ENCODE assay signal across 24 mouse cellular contexts in genomic region chr16:37616104-37616503, GRCm38 (mm10). TPM values are rescaled to one million over a fixed set of nuclear protein-coding genes. Genes with fewer than 3 reads are reported as not detected.
DNase-seq lines count a peak whose midpoint lies in the region; ATAC-seq and TF ChIP-seq lines count a peak whose summit lies in the region.
"Had no signal": no experiment of that assay in that cellular context is flagged by ENCODE, and none has a peak within 500 bp of the region (broad histone marks: within the 10 kb centered on the region; RNA-seq: fewer than 3 reads in every experiment).

No protein-coding gene starts in this region.

- H3K27ac ChIP-seq in forebrain, postnatal 0 days (ENCODE audit: low read depth, low read length): no peak overlapping the region
- no peak overlapping the region for H3K27ac ChIP-seq in forebrain, embryonic 10.5 days
- H3K27ac ChIP-seq in left cerebral cortex, adult 2 months: peak overlapping the region; percentile 84
- no peak overlapping the region for H3K27ac ChIP-seq in CH12.LX (ENCODE audit: insufficient read depth, low read depth)
- no peak overlapping the region for H3K27ac ChIP-seq in limb, embryonic 15.5 days
- H3K27ac ChIP-seq: embryonic facial prominence, embryonic 12.5 days; forebrain, embryonic 12.5 days; heart, embryonic 15.5 days; hindbrain, embryonic 13.5 days; hindbrain, postnatal 0 days had no signal

- DNase-seq in forebrain, postnatal 0 days: no peak
- no peak for DNase-seq in forebrain, embryonic 10.5 days (ENCODE audit: extremely low spot score, low spot score)
- DNase-seq in left cerebral cortex, adult 2 months (ENCODE audit: extremely low spot score in 1 of 2, low spot score in 2 of 2): no peak
- DNase-seq in left cerebral cortex, adult 11 months (ENCODE audit: low spot score): no peak
- no peak for DNase-seq in CH12.LX (ENCODE audit: extremely low read depth)
- DNase-seq in cerebellum, adult 11 months: no peak
- DNase-seq: adrenal gland, postnatal 10 days; B cell, adult 2 months; cerebellum, postnatal 10 days; embryo, embryonic 11 days; gastrocnemius, postnatal 36 days; heart, adult 18-20 months; heart, postnatal 14 days had no signal

- no peak for TF ChIP-seq RAD21 in CH12.LX (IDR thresholded peaks at IDR 0.05; ENCODE audit: low read depth, low read length)

- H3K36me3 ChIP-seq in forebrain, postnatal 0 days (ENCODE audit: insufficient read depth): no peaks in the 10 kb centered on the region
- no peaks in the 10 kb centered on the region for H3K36me3 ChIP-seq in forebrain, embryonic 10.5 days (replicated peaks)
- no peaks in the 10 kb centered on the region for H3K36me3 ChIP-seq in CH12.LX (replicated peaks in 1 of 2; ENCODE audit: control insufficient read depth in 1 of 2, insufficient read depth in 1 of 2, low read length in 1 of 2)
- no peaks in the 10 kb centered on the region for H3K36me3 ChIP-seq in limb, embryonic 15.5 days
- H3K36me3 ChIP-seq: embryonic facial prominence, embryonic 12.5 days; forebrain, embryonic 12.5 days; heart, embryonic 15.5 days; hindbrain, embryonic 13.5 days had no signal

- H3K4me3 ChIP-seq in forebrain, postnatal 0 days (ENCODE audit: low read depth, low read length): no peak overlapping the region
- H3K4me3 ChIP-seq in forebrain, embryonic 10.5 days: no peak overlapping the region
- H3K4me3 ChIP-seq in left cerebral cortex, adult 2 months: no peak overlapping the region
- no peak overlapping the region for H3K4me3 ChIP-seq in CH12.LX (replicated peaks in 1 of 3; ENCODE audit: low read depth in 2 of 3, low read length in 2 of 3, poor library complexity in 1 of 3)
- no peak overlapping the region for H3K4me3 ChIP-seq in limb, embryonic 15.5 days
- H3K4me3 ChIP-seq: embryonic facial prominence, embryonic 12.5 days; forebrain, embryonic 12.5 days; heart, embryonic 15.5 days; hindbrain, embryonic 13.5 days had no signal

- 0 out of 2 replicates have a peak overlapping the region, but pooled peaks have one; percentile 2 for H3K9ac ChIP-seq in forebrain, postnatal 0 days
- H3K9ac ChIP-seq in CH12.LX (ENCODE audit: insufficient read depth, low read depth): 0 out of 2 replicates have a peak overlapping the region, but pooled peaks have one; percentile 25
- H3K9ac ChIP-seq in limb, embryonic 15.5 days: no peak overlapping the region
- H3K9ac ChIP-seq: embryonic facial prominence, embryonic 12.5 days; forebrain, embryonic 12.5 days; heart, embryonic 15.5 days; hindbrain, embryonic 13.5 days had no signal

- no peak for ATAC-seq in forebrain, postnatal 0 days
- no peak for ATAC-seq in limb, embryonic 15.5 days (ENCODE audit: insufficient number of reproducible peaks, low FRiP score, low TSS enrichment, low read depth)
- ATAC-seq: CD4-positive, CD25-positive, alpha-beta regulatory T cell, adult 4 months; forebrain, embryonic 16.5 days; hindbrain, postnatal 0 days had no signal

- no peaks in the 10 kb centered on the region for H3K27me3 ChIP-seq in forebrain, postnatal 0 days (ENCODE audit: insufficient read depth, low read length)
- H3K27me3 ChIP-seq in forebrain, embryonic 10.5 days (ENCODE audit: poor library complexity, severe bottlenecking): no peaks in the 10 kb centered on the region
- no peaks in the 10 kb centered on the region for H3K27me3 ChIP-seq in CH12.LX (replicated peaks)
- H3K27me3 ChIP-seq in limb, embryonic 15.5 days: no peaks in the 10 kb centered on the region
- H3K27me3 ChIP-seq: embryonic facial prominence, embryonic 12.5 days; forebrain, embryonic 12.5 days; heart, embryonic 15.5 days; hindbrain, embryonic 13.5 days had no signal

- intact Hi-C loops in left cerebral cortex, adult 2 months (cut with DNase I): loop anchor here (2.0 kb wide), 1 partner anchor 67 kb away; no protein-coding TSS in a partner anchor

- no peaks in the 10 kb centered on the region for H3K9me3 ChIP-seq in forebrain, postnatal 0 days (ENCODE audit: low read length)
- H3K9me3 ChIP-seq in forebrain, embryonic 10.5 days: no peaks in the 10 kb centered on the region
- H3K9me3 ChIP-seq in CH12.LX (replicated peaks; ENCODE audit: low read length): no peaks in the 10 kb centered on the region
- no peaks in the 10 kb centered on the region for H3K9me3 ChIP-seq in limb, embryonic 15.5 days
- H3K9me3 ChIP-seq: embryonic facial prominence, embryonic 12.5 days; forebrain, embryonic 12.5 days; heart, embryonic 15.5 days; hindbrain, embryonic 13.5 days had no signal

- no peak overlapping the region for H3K4me2 ChIP-seq in forebrain, postnatal 0 days (ENCODE audit: low read depth)
- H3K4me2 ChIP-seq in CH12.LX (ENCODE audit: insufficient read depth, low read depth, poor library complexity, severe bottlenecking): peak overlapping the region; percentile 29; the same call in 1 of the 2 replicates
- H3K4me2 ChIP-seq in limb, embryonic 15.5 days: 0 out of 2 replicates have a peak overlapping the region, but pooled peaks have one; percentile 0
- H3K4me2 ChIP-seq: embryonic facial prominence, embryonic 12.5 days; forebrain, embryonic 12.5 days; heart, embryonic 11.5 days; heart, embryonic 15.5 days; hindbrain, embryonic 13.5 days had no signal

- H3K79me2 ChIP-seq in CH12.LX (replicated peaks; ENCODE audit: control insufficient read depth, extremely low read depth, insufficient read depth, poor library complexity, severe bottlenecking): no peaks in the 10 kb centered on the region

- no peak for TF ChIP-seq POLR2A in CH12.LX (IDR thresholded peaks at IDR 0.05; ENCODE audit: low read depth, low read length)

- in situ Hi-C loops in CH12.LX (cut with MboI; ENCODE audit: low pct_ligation_motif_present, low pct_unique_long_range_greater_than_20kb, low sequenced_read_pairs): no loop called here

- TF ChIP-seq EP300 in CH12.LX (IDR thresholded peaks at IDR 0.05; ENCODE audit: low read length): no peak

- TF ChIP-seq CTCF in forebrain, postnatal 0 days (IDR thresholded peaks at IDR 0.05; ENCODE audit: low read depth): no peak
- TF ChIP-seq CTCF in left cerebral cortex, adult 2 months (IDR thresholded peaks at IDR 0.05): no peak
- TF ChIP-seq CTCF in CH12.LX (conservative IDR thresholded peaks at IDR 0.05 in 1 of 2, IDR thresholded peaks at IDR 0.05 in 1 of 2; ENCODE audit: low read depth in 2 of 2, low read length in 2 of 2): no peak

- WGBS in forebrain, postnatal 0 days: 70% methylated on average over 8 of the region's 8 CpGs
- WGBS in forebrain, embryonic 10.5 days: 87% methylated on average over 8 of the region's 8 CpGs
- WGBS in limb, embryonic 15.5 days: 40% methylated on average over 8 of the region's 8 CpGs

- no peaks in the 10 kb centered on the region for H3K4me1 ChIP-seq in forebrain, postnatal 0 days (ENCODE audit: insufficient read depth)
- H3K4me1 ChIP-seq in forebrain, embryonic 10.5 days: peaks cover 5% of the 10 kb centered on the region
- H3K4me1 ChIP-seq in CH12.LX (ENCODE audit: control insufficient read depth in 1 of 2, insufficient read depth in 2 of 2): peaks cover 6 to 24% of the 10 kb centered on the region in 2 experiments
- peaks cover 24% of the 10 kb centered on the region for H3K4me1 ChIP-seq in limb, embryonic 15.5 days

- dilution Hi-C loops in CH12.LX (cut with MboI; ENCODE audit: extremely low pct_ligation_motif_present, extremely low pct_unique_long_range_greater_than_20kb, low sequenced_read_pairs): no loop called here

TF ChIP-seq in CH12.LX, 34 proteins besides CTCF, POLR2A, EP300 and RAD21:
- TF ChIP-seq JUN (IDR thresholded peaks at IDR 0.05; ENCODE audit: insufficient read depth, low read depth, low read length) (no peak), ZMIZ1 (IDR thresholded peaks at IDR 0.05; ENCODE audit: low read depth, low read length) (no peak), UBTF (IDR thresholded peaks at IDR 0.05; ENCODE audit: low read depth, low read length) (no peak), ZKSCAN1 (IDR thresholded peaks at IDR 0.05; ENCODE audit: borderline replicate concordance, low read depth, low read length) (no peak), BHLHE40 (IDR thresholded peaks at IDR 0.05; ENCODE audit: low read depth, low read length) (no peak), PAX5 (IDR thresholded peaks at IDR 0.05; ENCODE audit: low read length) (no peak), POLR2AphosphoS2 (IDR thresholded peaks at IDR 0.05; ENCODE audit: low read depth, low read length) (no peak)

RNA-seq across cellular contexts. Expression of gene Hgd, which starts 36.2 kb away (rescaled TPM):
- total RNA-seq in forebrain, postnatal 0 days (2014; rRNA removed): not detected in 2 replicates
- 0.44 TPM in 1 of 2 replicates, not detected in the other for polyA plus RNA-seq in forebrain, postnatal 0 days (2015; fragmentation: Nextera tagmentation; extraction: Ambion mirVana)
- polyA plus RNA-seq in forebrain, embryonic 10.5 days (2016; fragmentation: Nextera tagmentation; extraction: Ambion mirVana): 0.11 TPM in 1 of 2 replicates, not detected in the other
- under 1 TPM in 1 of 2 experiments, not detected in 1; 0.54 TPM for total RNA-seq in left cerebral cortex, adult 2 months (2021)
- total RNA-seq in CH12.LX (2012; rRNA removed) (not detected in 2 replicates), CH12.LX (2014; rRNA removed) (not detected in 2 replicates)
- polyA plus RNA-seq in CH12.LX (2012; ENCODE audit: insufficient read length, low read depth): not detected in 2 replicates
- 0.32 and 0.38 TPM in 2 replicates for polyA plus RNA-seq in limb, embryonic 15.5 days (2015; fragmentation: Nextera tagmentation; extraction: Ambion mirVana)
- total RNA-seq: gastrocnemius, postnatal 36 days; heart, adult 18-20 months; hematopoietic stem cell, adult 5-6 weeks; hindbrain, postnatal 0 days; MEL had no signal

RNA-seq across cellular contexts. Expression of gene Ndufb4, which starts 38.1 kb away (rescaled TPM):
- 33.9 and 49.3 TPM in 2 replicates for total RNA-seq in forebrain, postnatal 0 days (2014; rRNA removed)
- polyA plus RNA-seq in forebrain, postnatal 0 days (2015; fragmentation: Nextera tagmentation; extraction: Ambion mirVana): 79.1 and 117 TPM in 2 replicates
- polyA plus RNA-seq in forebrain, embryonic 10.5 days (2016; fragmentation: Nextera tagmentation; extraction: Ambion mirVana): 44.8 and 47.6 TPM in 2 replicates
- total RNA-seq in left cerebral cortex, adult 2 months (2021): 10 to 100 TPM; 68.5 to 69.7 TPM
- total RNA-seq in CH12.LX (2012; rRNA removed): 70.7 and 72.3 TPM in 2 replicates
- 97.4 and 102 TPM in 2 replicates for total RNA-seq in CH12.LX (2014; rRNA removed)
- 51.8 and 54.2 TPM in 2 replicates for polyA plus RNA-seq in CH12.LX (2012; ENCODE audit: insufficient read length, low read depth)
- 49.8 and 51.2 TPM in 2 replicates for polyA plus RNA-seq in limb, embryonic 15.5 days (2015; fragmentation: Nextera tagmentation; extraction: Ambion mirVana)
